Mouse (Mus musculus) embryonic fibroblast, embryonic 13.5 days (primary cell): ENCODE measurements around the gene Cebpb.

Experiments
- CTCF ChIP-seq: IDR thresholded peaks from 2 replicates; pipeline ENCODE4 v1.5.1; 2011; ENCODE audit warnings: mild to moderate bottlenecking, control low read depth, low read length, moderate library complexity, borderline replicate concordance; ENCODE audit not compliant: insufficient read depth
- POLR2A ChIP-seq: IDR thresholded peaks from 2 replicates; pipeline ENCODE4 v1.6.1; 2011; ENCODE audit warnings: low read depth, mild to moderate bottlenecking, control low read depth, low read length, moderate library complexity

DNA sequence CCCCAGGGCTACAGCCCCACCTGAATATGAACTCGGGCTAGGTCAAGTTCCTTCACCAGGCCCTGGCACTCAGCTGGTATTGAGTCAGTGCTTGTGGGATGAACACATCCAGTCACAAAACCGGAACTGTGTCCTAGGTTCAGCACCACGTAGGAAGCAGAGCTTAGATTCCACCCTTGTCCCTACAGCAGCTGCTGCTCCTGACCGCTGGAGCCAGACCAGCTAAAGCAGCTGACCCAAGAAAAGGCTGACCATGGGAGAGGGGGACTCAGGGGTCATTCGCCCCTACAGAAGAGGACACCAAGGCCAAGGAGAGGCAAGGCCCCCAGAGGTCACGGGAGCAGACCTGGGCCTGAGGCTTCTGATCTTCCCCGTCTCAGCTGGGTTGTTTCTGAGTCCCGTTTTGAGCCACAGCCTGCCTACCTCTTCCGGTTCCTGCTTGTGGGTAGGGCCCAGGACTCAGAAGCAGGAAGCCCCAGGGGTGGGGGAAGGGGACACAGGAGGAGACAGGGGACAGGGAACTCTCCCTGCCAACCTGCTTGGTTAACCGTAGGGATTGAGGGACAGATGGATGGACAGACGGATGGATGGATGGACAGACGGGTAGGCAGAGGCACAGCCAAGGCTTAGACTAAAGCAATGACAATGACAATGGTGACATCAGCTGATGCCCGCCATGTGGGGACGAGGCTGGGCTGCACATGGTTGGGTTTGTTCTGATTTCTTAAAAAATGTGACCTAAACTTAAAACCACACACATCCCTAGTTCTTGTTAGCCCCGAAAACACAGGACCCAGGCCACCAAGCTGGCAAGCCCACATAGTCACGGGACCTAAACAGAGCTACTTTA is 31.9 kb upstream of the Cebpb start:
- no peak for TF ChIP-seq CTCF
- no peak for TF ChIP-seq POLR2A
